Mouse (Mus musculus): ENCODE results near the gene Fam189a1.
A peak's percentile ranks its signal among the peaks of the same experiment; 100 is the strongest.

The Fam189a1 gene

GRCm38 (mm10) chr7:65046690-65047089 lies 109.7 kb downstream of the Fam189a1 start:
- DNase-seq (ENCODE audit: extremely low spot score, low read depth, low spot score): no peak

- DNase-seq (ENCODE audit: extremely low spot score, low read depth, low spot score): no peak
These were observed 112.1 kb downstream of the Fam189a1 start for GRCm38 (mm10) chr7:65044280-65044679.

GRCm38 (mm10) chr7:65041106-65041505 lies 115.3 kb downstream of the Fam189a1 start:
- DNase-seq (ENCODE audit: extremely low spot score, low read depth, low spot score): no peak

GRCm38 (mm10) chr7:65031741-65032140 lies 124.6 kb downstream of the Fam189a1 start:
- no peak for DNase-seq (ENCODE audit: extremely low spot score, low read depth, low spot score)

- DNase-seq (ENCODE audit: extremely low spot score, low read depth, low spot score): no peak
These were observed 125.2 kb downstream of the Fam189a1 start for GRCm38 (mm10) chr7:65031195-65031594.

- no peak for DNase-seq (ENCODE audit: extremely low spot score, low read depth, low spot score)
These were observed 126.4 kb downstream of the Fam189a1 start for GRCm38 (mm10) chr7:65029985-65030384.

- no peak for DNase-seq (ENCODE audit: extremely low spot score, low read depth, low spot score)
These were observed 135.1 kb downstream of the Fam189a1 start for GRCm38 (mm10) chr7:65021298-65021697.

- DNase-seq (ENCODE audit: extremely low spot score, low read depth, low spot score): no peak
These were observed 138.2 kb downstream of the Fam189a1 start for GRCm38 (mm10) chr7:65018036-65018679.

- no peak for DNase-seq (ENCODE audit: extremely low spot score, low read depth, low spot score)
These were observed 139.0 kb downstream of the Fam189a1 start for GRCm38 (mm10) chr7:65017348-65017747.

GRCm38 (mm10) chr7:65011133-65011532 lies 145.2 kb downstream of the Fam189a1 start:
- DNase-seq (ENCODE audit: extremely low spot score, low read depth, low spot score): peak; percentile 1

GRCm38 (mm10) chr7:65010275-65010674 lies 146.1 kb downstream of the Fam189a1 start:
- DNase-seq (ENCODE audit: extremely low spot score, low read depth, low spot score): no peak

- no peak for DNase-seq (ENCODE audit: extremely low spot score, low read depth, low spot score)
These were observed 150.6 kb downstream of the Fam189a1 start for GRCm38 (mm10) chr7:65005731-65006130.

- no peak for DNase-seq (ENCODE audit: extremely low spot score, low read depth, low spot score)
These were observed 156.6 kb downstream of the Fam189a1 start for GRCm38 (mm10) chr7:64999718-65000214.

GRCm38 (mm10) chr7:64997743-64998142 lies 158.6 kb downstream of the Fam189a1 start:
- no peak for DNase-seq (ENCODE audit: extremely low spot score, low read depth, low spot score)

- no peak for DNase-seq (ENCODE audit: extremely low spot score, low read depth, low spot score)
These were observed 160.4 kb downstream of the Fam189a1 start for GRCm38 (mm10) chr7:64995946-64996444.

- DNase-seq (ENCODE audit: extremely low spot score, low read depth, low spot score): no peak
These were observed 167.0 kb downstream of the Fam189a1 start for GRCm38 (mm10) chr7:64989406-64989805.

- DNase-seq (ENCODE audit: extremely low spot score, low read depth, low spot score): no peak
These were observed 168.4 kb downstream of the Fam189a1 start for GRCm38 (mm10) chr7:64988015-64988414.

- no peak for DNase-seq (ENCODE audit: extremely low spot score, low read depth, low spot score)
These were observed 171.8 kb downstream of the Fam189a1 start for GRCm38 (mm10) chr7:64984468-64985120.

GRCm38 (mm10) chr7:64981511-64982235 lies 174.7 kb downstream of the Fam189a1 start:
- no peak for DNase-seq (ENCODE audit: extremely low spot score, low read depth, low spot score)

GRCm38 (mm10) chr7:64973590-64974262 lies 182.6 kb downstream of the Fam189a1 start:
- no peak for DNase-seq (ENCODE audit: extremely low spot score, low read depth, low spot score)

GRCm38 (mm10) chr7:64962128-64962527 lies 194.2 kb downstream of the Fam189a1 start:
- DNase-seq (ENCODE audit: extremely low spot score, low read depth, low spot score): no peak

Measured in hindlimb bud, embryonic 11.5 days (tissue).